Mouse (Mus musculus): ENCODE measurements at regions not wholly inside any gene's neighbourhood (a gene's known extent, or its start where the extent isn't known, plus 50 kb on each side); places are given as distances from the start of the nearest gene placed in this dataset.

DNA sequence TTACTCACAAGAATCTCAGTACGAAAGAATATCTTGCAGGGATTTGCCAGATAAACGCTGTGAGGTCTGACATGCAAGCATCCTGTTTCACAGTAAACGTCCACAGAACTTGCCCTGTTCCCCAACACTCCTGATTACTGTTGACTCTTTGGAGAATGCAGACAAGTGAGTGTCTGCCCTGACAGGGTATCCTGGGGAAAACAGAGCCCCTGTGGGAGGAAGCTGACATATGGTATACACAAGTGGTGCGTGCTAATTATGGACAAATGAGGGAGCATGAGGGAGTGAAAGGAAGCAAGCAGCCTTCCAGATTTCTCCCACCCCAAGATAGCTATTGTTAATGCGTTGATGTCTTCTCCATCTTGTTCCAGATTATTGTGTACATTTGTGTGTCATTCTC lies 124.5 kb upstream of the Pdzrn3 start:
- no peak overlapping the region for H3K9ac ChIP-seq (ENCODE audit: low read length)
- no peaks in the 10 kb centered on the region for H3K9me3 ChIP-seq (replicated peaks; ENCODE audit: control insufficient read depth, low read length)
- 51% methylated on average over 5 of the region's 5 CpGs for WGBS
- H3K4me2 ChIP-seq (ENCODE audit: low read length) = no peak overlapping the region
- H3K4me1 ChIP-seq (ENCODE audit: control insufficient read depth, insufficient read depth, low read length) = no peaks in the 10 kb centered on the region
- DNase-seq (ENCODE audit: low spot score) (peak; percentile 36), ATAC-seq (peak; percentile 34; the same call in 1 of the 2 replicates)
- no peak overlapping the region for H3K4me3 ChIP-seq (ENCODE audit: low read depth, low read length)
- no peaks in the 10 kb centered on the region for H3K36me3 ChIP-seq (ENCODE audit: control insufficient read depth, insufficient read depth, low read length)
- H3K27me3 ChIP-seq (replicated peaks; ENCODE audit: control insufficient read depth, insufficient read depth, low read length) = no peaks in the 10 kb centered on the region
- H3K27ac ChIP-seq (ENCODE audit: low read depth, low read length) = no peak overlapping the region

GRCm38 (mm10) chr6:101501716-101502115 lies 124.0 kb upstream of the Pdzrn3 start:
- H3K36me3 ChIP-seq (ENCODE audit: control insufficient read depth, insufficient read depth, low read length) = no peaks in the 10 kb centered on the region
- H3K4me3 ChIP-seq (ENCODE audit: low read depth, low read length) = no peak overlapping the region
- 77% methylated on average over 4 of the region's 4 CpGs for WGBS
- no peak overlapping the region for H3K4me2 ChIP-seq (ENCODE audit: low read length)
- ATAC-seq (no peak), DNase-seq (ENCODE audit: low spot score) (no peak)
- no peaks in the 10 kb centered on the region for H3K4me1 ChIP-seq (ENCODE audit: control insufficient read depth, insufficient read depth, low read length)
- H3K27me3 ChIP-seq (replicated peaks; ENCODE audit: control insufficient read depth, insufficient read depth, low read length) = no peaks in the 10 kb centered on the region
- no peaks in the 10 kb centered on the region for H3K9me3 ChIP-seq (replicated peaks; ENCODE audit: control insufficient read depth, low read length)
- H3K27ac ChIP-seq (ENCODE audit: low read depth, low read length) = no peak overlapping the region
- no peak overlapping the region for H3K9ac ChIP-seq (ENCODE audit: low read length)

- Histone ChIP-seq H3K36me3 (ENCODE audit: control insufficient read depth, insufficient read depth, low read length) (no peaks in the 10 kb centered on the region), H3K27ac (ENCODE audit: low read depth, low read length) (no peak overlapping the region), H3K27me3 (replicated peaks; ENCODE audit: control insufficient read depth, insufficient read depth, low read length) (no peaks in the 10 kb centered on the region), H3K4me1 (ENCODE audit: control insufficient read depth, insufficient read depth, low read length) (no peaks in the 10 kb centered on the region), H3K4me3 (ENCODE audit: low read depth, low read length) (no peak overlapping the region), H3K9ac (ENCODE audit: low read length) (no peak overlapping the region), H3K9me3 (replicated peaks; ENCODE audit: control insufficient read depth, low read length) (no peaks in the 10 kb centered on the region), H3K4me2 (ENCODE audit: low read length) (no peak overlapping the region)
- DNase-seq (ENCODE audit: low spot score) = peak; percentile 11
- ATAC-seq = no peak
These were observed 122.5 kb upstream of the Pdzrn3 start for GRCm38 (mm10) chr6:101500202-101500601.

- H3K4me1 ChIP-seq (ENCODE audit: control insufficient read depth, insufficient read depth, low read length) = no peaks in the 10 kb centered on the region
- no peaks in the 10 kb centered on the region for H3K9me3 ChIP-seq (replicated peaks; ENCODE audit: control insufficient read depth, low read length)
- H3K4me2 ChIP-seq (ENCODE audit: low read length) = no peak overlapping the region
- 82% methylated on average over 2 of the region's 2 CpGs for WGBS
- no peak for DNase-seq (ENCODE audit: low spot score)
- no peak for ATAC-seq
- H3K27ac ChIP-seq (ENCODE audit: low read depth, low read length) = no peak overlapping the region
- no peak overlapping the region for H3K9ac ChIP-seq (ENCODE audit: low read length)
- no peaks in the 10 kb centered on the region for H3K27me3 ChIP-seq (replicated peaks; ENCODE audit: control insufficient read depth, insufficient read depth, low read length)
- H3K4me3 ChIP-seq (ENCODE audit: low read depth, low read length) = no peak overlapping the region
- no peaks in the 10 kb centered on the region for H3K36me3 ChIP-seq (ENCODE audit: control insufficient read depth, insufficient read depth, low read length)
These were observed 110.8 kb upstream of the Pdzrn3 start for GRCm38 (mm10) chr6:101488466-101488865.

GRCm38 (mm10) chr6:101484526-101485287 lies 107.0 kb upstream of the Pdzrn3 start:
- 76% methylated on average over 12 of the region's 12 CpGs for WGBS
- no peak overlapping the region for H3K9ac ChIP-seq (ENCODE audit: low read length)
- no peak overlapping the region for H3K4me3 ChIP-seq (ENCODE audit: low read depth, low read length)
- no peaks in the 10 kb centered on the region for H3K9me3 ChIP-seq (replicated peaks; ENCODE audit: control insufficient read depth, low read length)
- no peaks in the 10 kb centered on the region for H3K4me1 ChIP-seq (ENCODE audit: control insufficient read depth, insufficient read depth, low read length)
- no peaks in the 10 kb centered on the region for H3K27me3 ChIP-seq (replicated peaks; ENCODE audit: control insufficient read depth, insufficient read depth, low read length)
- H3K4me2 ChIP-seq (ENCODE audit: low read length) = no peak overlapping the region
- ATAC-seq (no peak), DNase-seq (ENCODE audit: low spot score) (no peak)
- H3K36me3 ChIP-seq (ENCODE audit: control insufficient read depth, insufficient read depth, low read length) = no peaks in the 10 kb centered on the region
- no peak overlapping the region for H3K27ac ChIP-seq (ENCODE audit: low read depth, low read length)

- 54% methylated on average over 9 of the region's 9 CpGs for WGBS
- DNase-seq (ENCODE audit: low spot score) (peak; percentile 34), ATAC-seq (no peak)
- no peaks in the 10 kb centered on the region for H3K27me3 ChIP-seq (replicated peaks; ENCODE audit: control insufficient read depth, insufficient read depth, low read length)
- no peaks in the 10 kb centered on the region for H3K4me1 ChIP-seq (ENCODE audit: control insufficient read depth, insufficient read depth, low read length)
- H3K36me3 ChIP-seq (ENCODE audit: control insufficient read depth, insufficient read depth, low read length) = no peaks in the 10 kb centered on the region
- H3K4me2 ChIP-seq (ENCODE audit: low read length) = no peak overlapping the region
- no peak overlapping the region for H3K4me3 ChIP-seq (ENCODE audit: low read depth, low read length)
- no peak overlapping the region for H3K9ac ChIP-seq (ENCODE audit: low read length)
- H3K27ac ChIP-seq (ENCODE audit: low read depth, low read length) = no peak overlapping the region
- no peaks in the 10 kb centered on the region for H3K9me3 ChIP-seq (replicated peaks; ENCODE audit: control insufficient read depth, low read length)
These were observed 105.2 kb upstream of the Pdzrn3 start for GRCm38 (mm10) chr6:101482635-101483465.

DNA sequence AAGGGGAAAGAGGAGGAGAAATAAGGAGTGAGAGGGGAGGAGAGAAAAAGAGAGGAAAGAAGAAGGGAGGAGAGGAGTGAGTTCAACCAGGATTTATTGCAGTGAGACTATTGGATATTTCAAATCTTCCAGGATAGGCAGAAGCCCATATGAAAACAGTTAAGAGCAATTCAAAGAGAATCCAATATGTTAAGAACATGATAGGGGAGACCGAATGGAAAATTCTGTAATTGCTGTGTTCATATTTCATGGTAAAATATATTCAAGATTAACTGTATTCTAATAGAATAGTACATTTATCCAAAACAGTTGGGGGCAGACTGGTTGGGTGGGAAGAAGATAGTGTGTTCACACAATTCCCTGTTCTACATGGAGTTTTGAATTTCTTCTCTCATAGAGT lies 96.3 kb upstream of the Pdzrn3 start:
- no peak overlapping the region for H3K9ac ChIP-seq (ENCODE audit: low read length)
- H3K36me3 ChIP-seq (ENCODE audit: control insufficient read depth, insufficient read depth, low read length) = no peaks in the 10 kb centered on the region
- ATAC-seq = no peak
- no peak overlapping the region for H3K4me3 ChIP-seq (ENCODE audit: low read depth, low read length)
- H3K27ac ChIP-seq (ENCODE audit: low read depth, low read length) = no peak overlapping the region
- H3K4me2 ChIP-seq (ENCODE audit: low read length) = no peak overlapping the region
- 89% methylated on average over 1 of the region's 1 CpGs for WGBS
- H3K27me3 ChIP-seq (replicated peaks; ENCODE audit: control insufficient read depth, insufficient read depth, low read length) = no peaks in the 10 kb centered on the region
- no peak for DNase-seq (ENCODE audit: low spot score)
- H3K4me1 ChIP-seq (ENCODE audit: control insufficient read depth, insufficient read depth, low read length) = no peaks in the 10 kb centered on the region
- H3K9me3 ChIP-seq (replicated peaks; ENCODE audit: control insufficient read depth, low read length) = no peaks in the 10 kb centered on the region

- H3K4me1 ChIP-seq (ENCODE audit: control insufficient read depth, insufficient read depth, low read length) = no peaks in the 10 kb centered on the region
- peak; percentile 67 for DNase-seq (ENCODE audit: low spot score)
- no peak overlapping the region for H3K4me2 ChIP-seq (ENCODE audit: low read length)
- H3K27ac ChIP-seq (ENCODE audit: low read depth, low read length) = no peak overlapping the region
- peak; percentile 80 for ATAC-seq
- no peak overlapping the region for H3K4me3 ChIP-seq (ENCODE audit: low read depth, low read length)
- H3K27me3 ChIP-seq (replicated peaks; ENCODE audit: control insufficient read depth, insufficient read depth, low read length) = no peaks in the 10 kb centered on the region
- 11% methylated on average over 5 of the region's 5 CpGs for WGBS
- H3K9ac ChIP-seq (ENCODE audit: low read length) = no peak overlapping the region
- no peaks in the 10 kb centered on the region for H3K36me3 ChIP-seq (ENCODE audit: control insufficient read depth, insufficient read depth, low read length)
- no peaks in the 10 kb centered on the region for H3K9me3 ChIP-seq (replicated peaks; ENCODE audit: control insufficient read depth, low read length)
These were observed 95.7 kb upstream of the Pdzrn3 start for GRCm38 (mm10) chr6:101473257-101473925.
